Mouse (Mus musculus): ENCODE data around the gene Fam57b.

DNA sequence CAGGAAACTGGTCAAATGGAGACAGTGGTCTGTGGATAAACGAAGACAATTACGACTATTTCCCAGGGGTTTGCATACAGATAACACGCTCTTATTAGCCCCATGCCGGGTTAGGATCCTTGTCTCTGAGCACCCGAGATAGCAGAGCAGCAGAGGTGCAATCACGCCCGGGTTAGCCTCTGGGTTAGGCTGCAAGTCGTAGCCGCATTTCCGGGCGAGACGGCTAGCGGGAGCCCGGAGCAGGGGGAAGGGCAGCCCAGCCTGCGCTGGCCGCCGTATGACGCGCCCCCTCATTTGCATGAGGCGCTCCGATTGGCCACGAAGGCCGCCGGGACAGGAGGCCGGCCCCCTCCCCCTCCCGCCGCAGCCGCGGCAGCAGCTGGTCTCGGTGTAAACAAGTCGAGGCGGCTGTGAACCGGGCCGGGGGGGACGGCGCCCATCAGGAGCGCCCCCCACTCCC is 20.8 kb upstream of the Fam57b start, which contains the start of gene Ypel3:
- TF ChIP-seq CTCF (conservative IDR thresholded peaks at IDR 0.05; ENCODE audit: low read length): no peak
- no peak for TF ChIP-seq NANOG (IDR thresholded peaks at IDR 0.05; ENCODE audit: borderline replicate concordance, low read length)
- TF ChIP-seq POU5F1 (IDR thresholded peaks at IDR 0.05; ENCODE audit: borderline replicate concordance, low read length): no peak

Measured in E14TG2a.4 (cell line).